Mouse (Mus musculus): Measurements from ENCODE around the gene Prim2.

- TF ChIP-seq GATA1 (IDR thresholded peaks at IDR 0.05; ENCODE audit: low read length) (peak; percentile 3; the same call in 1 of the 2 replicates), TAL1 (IDR thresholded peaks at IDR 0.05; ENCODE audit: low read length) (peak; percentile 49; the same call in 2 of the 3 replicates)
Observed at GRCm38 (mm10) chr1:33531097-33531856, 138.3 kb downstream of the Prim2 start.
